Mouse (Mus musculus) limb, embryonic 14.5 days (tissue): ENCODE results near the gene Csf3r. TPM values are rescaled to one million over a fixed set of nuclear protein-coding genes. Genes with fewer than 3 reads are reported as not detected.

Source experiments
- ATAC-seq: fragments of 200-750 bp; cut with Nextera tagmentation; 2 replicates; pipeline ENCODE4 v1.8.0; 2017; ENCODE audit warnings: low read depth, moderate number of reproducible peaks, moderate TSS enrichment; ENCODE audit not compliant: low FRiP score
- DNase-seq: peaks from one replicate; pipeline ENCODE4 v3.0.0-alpha.2; 2015; ENCODE audit warnings: low spot score
- H3K27ac ChIP-seq: fragments of 300-500 bp; sonication (generic); replicated peaks from 2 replicates; pipeline ENCODE4 v1.5.1; 2014; ENCODE audit warnings: low read depth, mild to moderate bottlenecking, low read length, moderate library complexity, mixed read lengths
- H3K27me3 ChIP-seq: fragments of 300-500 bp; sonication (generic); 2 replicates; pipeline ENCODE4 v1.6.1; 2014; ENCODE audit warnings: low read length, mixed read lengths; ENCODE audit not compliant: control insufficient read depth, insufficient read depth
- H3K36me3 ChIP-seq: fragments of 300-500 bp; sonication (generic); 2 replicates; pipeline ENCODE4 v1.6.1; 2014; ENCODE audit warnings: mild to moderate bottlenecking, low read length, moderate library complexity, mixed read lengths; ENCODE audit not compliant: control insufficient read depth, insufficient read depth
- H3K4me1 ChIP-seq: fragments of 300-500 bp; sonication (generic); 2 replicates; pipeline ENCODE4 v1.6.1; 2014; ENCODE audit warnings: antibody characterized with exemption, low read length, mixed read lengths; ENCODE audit not compliant: control insufficient read depth, insufficient read depth
- H3K4me2 ChIP-seq: fragments of 300-500 bp; sonication (generic); replicated peaks from 2 replicates; pipeline ENCODE4 v1.6.1; 2014; ENCODE audit warnings: low read depth, mild to moderate bottlenecking, low read length, moderate library complexity; ENCODE audit not compliant: severe bottlenecking
- H3K4me3 ChIP-seq: fragments of 300-500 bp; sonication (generic); replicated peaks from 2 replicates; pipeline ENCODE4 v1.5.1; 2014; ENCODE audit warnings: low read length
- H3K9ac ChIP-seq: fragments of 300-500 bp; sonication (generic); 2 replicates; pipeline ENCODE4 v1.6.1; 2014; ENCODE audit warnings: mild to moderate bottlenecking, low read depth, low read length, moderate library complexity; ENCODE audit not compliant: severe bottlenecking
- H3K9me3 ChIP-seq: fragments of 300-500 bp; sonication (generic); 2 replicates; pipeline ENCODE4 v1.6.1; 2016; ENCODE audit warnings: low read length; ENCODE audit not compliant: control insufficient read depth
- POLR2A ChIP-seq: fragments of 200-500 bp; IDR thresholded peaks from 2 replicates; pipeline ENCODE4 v1.8.0; 2012; ENCODE audit warnings: inconsistent platforms, mild to moderate bottlenecking, moderate library complexity, borderline replicate concordance; ENCODE audit not compliant: insufficient read depth, insufficient read length; ENCODE audit errors: extremely low read depth
- WGBS: fragments of 180-500 bp; shearing (Covaris S2); extraction: QIAGEN DNeasy Blood & Tissue Kit; methylation state at CpG from one replicate; pipeline ENCODE4 v1.1.7; 2014; 5-methylcytosine and 5-hydroxymethylcytosine counted together
- polyA plus RNA-seq, 2 experiments: library from polyadenylated mRNA; depleted of rRNA in 1 of 2; stranded (reverse) in 1 of 2; unstranded in 1 of 2; fragments of >200 nt; fragmentation: Nextera tagmentation in 1 of 2; extraction: Ambion mirVana in 1 of 2; gene quantifications; 2 replicates each; pipeline versions ENCODE4 v1.2.1 to v1.2.3; 2012 to 2014

Csf3r gene
- polyA plus RNA-seq, 2 experiments, result 0.32 to 1.6 TPM

DNA sequence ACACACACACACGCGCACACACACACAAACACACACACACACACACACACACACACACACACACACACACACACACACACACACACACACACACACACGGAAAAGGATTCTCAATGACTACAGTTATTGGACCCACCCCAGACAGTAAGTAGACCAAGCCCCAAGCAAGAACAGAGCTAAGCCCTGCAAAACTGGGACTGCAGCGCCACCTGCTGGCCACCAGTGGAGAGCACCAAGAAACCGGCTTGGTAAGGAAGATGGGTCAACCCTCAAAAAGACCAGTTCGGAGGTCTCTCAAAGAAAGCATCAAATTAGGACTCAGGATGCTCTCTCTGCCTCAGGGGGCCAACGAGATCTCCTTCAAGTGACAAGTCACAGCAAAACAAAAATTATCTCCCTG lies 34.2 kb upstream of the Csf3r start:
- DNase-seq, result peak; percentile 65
- 15% methylated on average over 5 of the region's 7 CpGs for WGBS
- Histone ChIP-seq H3K36me3 (no peaks in the 10 kb centered on the region), H3K9ac (no peak overlapping the region), H3K4me1 (no peaks in the 10 kb centered on the region), H3K9me3 (no peaks in the 10 kb centered on the region), H3K27me3 (no peaks in the 10 kb centered on the region), H3K27ac (no peak overlapping the region), H3K4me3 (no peak overlapping the region), H3K4me2 (no peak overlapping the region)
- TF ChIP-seq POLR2A, result no peak
- ATAC-seq, result no peak

DNA sequence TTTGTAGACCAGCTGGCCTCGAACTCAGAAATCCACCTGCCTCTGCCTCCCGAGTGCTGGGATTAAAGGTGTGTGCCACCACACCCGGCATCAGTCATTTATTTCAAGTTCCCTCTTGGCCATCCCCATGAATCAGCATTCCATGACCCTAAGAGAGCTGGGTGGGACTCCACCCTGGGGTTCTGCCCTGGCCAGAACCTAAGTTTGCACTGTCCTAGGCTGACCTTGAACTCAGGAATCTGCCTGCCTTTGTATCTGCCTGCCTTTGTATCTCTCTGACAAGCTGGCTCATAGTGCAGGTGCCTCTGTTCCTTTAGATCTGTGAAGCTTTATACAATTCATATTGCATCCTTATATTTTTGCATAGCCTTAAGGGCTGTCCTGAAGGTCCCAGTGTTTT lies 32.1 kb upstream of the Csf3r start:
- H3K27me3 ChIP-seq, result no peaks in the 10 kb centered on the region
- H3K9me3 ChIP-seq, result no peaks in the 10 kb centered on the region
- no peak overlapping the region for H3K27ac ChIP-seq
- no peaks in the 10 kb centered on the region for H3K4me1 ChIP-seq
- no peak for DNase-seq
- no peak for TF ChIP-seq POLR2A
- H3K36me3 ChIP-seq, result no peaks in the 10 kb centered on the region
- no peak overlapping the region for H3K9ac ChIP-seq
- no peak overlapping the region for H3K4me3 ChIP-seq
- ATAC-seq, result no peak
- no peak overlapping the region for H3K4me2 ChIP-seq
- 75% methylated on average over 3 of the region's 3 CpGs for WGBS

DNA sequence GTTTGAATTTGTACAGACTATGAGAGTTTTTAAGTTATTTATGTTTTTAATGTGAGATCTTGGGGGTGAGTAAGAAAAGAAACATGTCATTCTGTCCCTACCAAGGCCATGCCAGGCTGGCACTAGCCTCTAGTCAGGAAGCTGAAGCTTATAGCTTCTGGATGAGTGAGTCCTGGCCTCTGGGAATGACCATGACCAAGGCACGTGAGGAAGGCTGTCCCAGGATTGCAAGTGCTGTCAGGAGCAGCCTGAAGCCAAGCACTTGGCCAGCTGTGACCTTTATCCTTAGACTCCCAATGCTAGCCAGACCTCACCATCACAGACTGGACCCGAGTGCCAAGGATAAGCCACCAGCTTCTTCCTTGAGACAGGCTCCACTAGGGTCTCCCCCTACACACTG lies 31.4 kb upstream of the Csf3r start:
- DNase-seq (no peak), ATAC-seq (no peak)
- no peak overlapping the region for H3K27ac ChIP-seq
- H3K27me3 ChIP-seq, result no peaks in the 10 kb centered on the region
- 39% methylated on average over 2 of the region's 2 CpGs for WGBS
- H3K4me3 ChIP-seq, result no peak overlapping the region
- H3K4me1 ChIP-seq, result no peaks in the 10 kb centered on the region
- TF ChIP-seq POLR2A, result no peak
- H3K9ac ChIP-seq, result no peak overlapping the region
- H3K4me2 ChIP-seq, result no peak overlapping the region
- H3K9me3 ChIP-seq, result no peaks in the 10 kb centered on the region
- H3K36me3 ChIP-seq, result no peaks in the 10 kb centered on the region

DNA sequence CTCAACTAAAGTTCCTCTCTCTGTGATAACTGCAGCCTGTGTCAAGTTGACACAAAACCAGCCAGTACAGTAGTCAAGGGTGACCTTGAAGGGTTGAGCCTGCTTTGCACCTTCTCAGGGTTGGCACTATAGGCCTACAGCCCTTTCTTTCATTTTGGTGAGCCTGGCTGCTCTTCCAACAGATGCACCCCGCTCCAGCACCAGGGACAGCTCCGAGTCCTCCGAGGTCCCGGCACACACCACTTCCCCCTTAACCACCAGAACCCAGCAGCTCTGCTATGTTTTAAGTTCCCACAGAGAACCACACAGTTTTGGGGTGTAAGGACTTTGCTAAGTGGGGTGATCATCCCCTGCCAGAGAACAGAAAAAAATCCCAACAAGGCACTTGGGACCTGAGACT lies 27.8 kb upstream of the Csf3r start:
- Histone ChIP-seq H3K4me3 (no peak overlapping the region), H3K4me1 (no peaks in the 10 kb centered on the region), H3K9me3 (no peaks in the 10 kb centered on the region), H3K27me3 (no peaks in the 10 kb centered on the region), H3K9ac (no peak overlapping the region), H3K27ac (no peak overlapping the region), H3K4me2 (no peak overlapping the region), H3K36me3 (no peaks in the 10 kb centered on the region)
- DNase-seq (peak; percentile 27), ATAC-seq (no peak)
- 2% methylated on average over 4 of the region's 4 CpGs for WGBS
- TF ChIP-seq POLR2A, result no peak

DNA sequence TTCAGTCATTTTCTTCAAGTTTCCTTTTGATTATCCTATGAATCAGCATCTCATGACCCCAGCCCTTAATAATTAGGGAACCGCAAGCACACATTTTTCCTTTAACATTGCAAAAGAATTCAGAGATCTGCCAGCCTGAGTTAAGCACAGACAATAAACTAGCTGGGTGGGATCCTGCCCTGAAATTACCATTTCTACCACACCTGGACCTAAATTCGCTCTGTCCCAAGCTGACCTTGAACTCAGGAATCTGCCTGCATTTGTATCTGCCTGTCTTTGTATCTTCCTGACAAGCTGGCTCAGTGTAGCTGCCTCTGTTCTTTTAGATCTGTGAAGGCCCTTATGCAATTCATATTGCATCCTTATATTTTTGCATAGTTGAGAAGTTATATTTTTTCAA lies 26.5 kb upstream of the Csf3r start:
- WGBS, result 96% methylated on average over 2 of the region's 2 CpGs
- Histone ChIP-seq H3K4me2 (no peak overlapping the region), H3K36me3 (no peaks in the 10 kb centered on the region), H3K9me3 (no peaks in the 10 kb centered on the region), H3K4me1 (no peaks in the 10 kb centered on the region), H3K9ac (no peak overlapping the region), H3K27me3 (no peaks in the 10 kb centered on the region), H3K27ac (no peak overlapping the region), H3K4me3 (no peak overlapping the region)
- ATAC-seq (no peak), DNase-seq (no peak)
- TF ChIP-seq POLR2A, result no peak

DNA sequence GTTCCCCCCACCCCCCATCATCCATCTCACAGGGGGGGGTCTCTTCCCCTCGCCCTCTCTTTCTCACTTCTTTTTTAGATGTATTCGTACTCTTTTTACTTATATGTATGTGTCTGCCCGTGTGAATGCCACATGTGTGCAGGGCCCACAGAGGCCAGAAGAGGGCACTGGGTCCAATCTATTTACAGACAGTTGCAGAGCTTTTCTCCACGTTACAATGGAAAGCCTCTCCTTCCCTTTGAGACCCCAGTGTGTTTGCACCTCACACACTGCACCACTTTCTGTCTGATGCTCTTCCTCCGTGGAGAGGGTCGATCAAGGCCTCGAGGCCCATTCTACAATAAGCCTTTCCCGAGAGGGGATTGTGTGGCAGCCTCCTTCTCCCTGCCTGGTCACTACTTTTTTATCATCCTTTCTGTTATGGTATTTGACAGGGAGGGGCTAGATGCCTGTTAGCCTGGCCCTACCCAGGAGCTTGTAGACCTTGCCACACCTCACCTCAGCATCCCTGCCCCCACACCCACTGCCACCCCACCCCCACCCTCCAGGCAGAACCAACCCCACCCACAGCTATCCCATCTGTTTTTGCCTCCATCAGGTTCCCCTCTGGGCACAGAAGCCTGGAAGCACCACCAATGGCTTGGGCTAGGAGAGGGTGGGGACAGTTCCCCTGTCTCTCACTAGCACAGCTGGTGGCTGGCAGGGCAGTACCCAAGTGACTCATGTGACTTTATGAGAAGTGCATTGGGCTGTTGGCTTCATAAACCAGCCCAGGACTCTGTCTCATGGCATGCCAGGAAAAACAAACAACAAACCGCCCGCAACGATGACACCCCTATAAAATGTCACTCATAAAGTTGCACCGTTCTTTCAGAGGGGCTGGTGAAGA lies 22.8 kb upstream of the Csf3r start:
- H3K9ac ChIP-seq, result no peak overlapping the region
- no peak for TF ChIP-seq POLR2A
- no peaks in the 10 kb centered on the region for H3K27me3 ChIP-seq
- no peak overlapping the region for H3K27ac ChIP-seq
- ATAC-seq (no peak), DNase-seq (no peak)
- no peaks in the 10 kb centered on the region for H3K9me3 ChIP-seq
- H3K4me2 ChIP-seq, result no peak overlapping the region
- H3K4me1 ChIP-seq, result no peaks in the 10 kb centered on the region
- H3K4me3 ChIP-seq, result no peak overlapping the region
- no peaks in the 10 kb centered on the region for H3K36me3 ChIP-seq
- 81% methylated on average over 12 of the region's 12 CpGs for WGBS
